Mouse (Mus musculus) stomach, embryonic 15.5 days (tissue): ENCODE data around the gene Mbd4. TPM values are rescaled to one million over a fixed set of nuclear protein-coding genes. Genes with fewer than 3 reads are reported as not detected.
A peak's percentile ranks its signal among the peaks of the same experiment; 100 is the strongest.

ENCODE experiments used
- ATAC-seq: fragments of 200-750 bp; cut with Nextera tagmentation; 2 replicates; pipeline ENCODE4 v1.8.0; 2017; ENCODE audit warnings: low read depth, moderate number of reproducible peaks, moderate TSS enrichment; ENCODE audit not compliant: insufficient read depth, low FRiP score
- H3K27ac ChIP-seq: fragments of 300-500 bp; sonication (generic); 2 replicates; pipeline ENCODE4 v1.5.1; 2015; ENCODE audit warnings: mild to moderate bottlenecking, inconsistent platforms
- H3K27me3 ChIP-seq: fragments of 300-500 bp; sonication (generic); replicated peaks from 2 replicates; pipeline ENCODE4 v1.6.1; 2015; ENCODE audit warnings: inconsistent platforms
- H3K36me3 ChIP-seq: fragments of 300-500 bp; sonication (generic); 2 replicates; pipeline ENCODE4 v1.6.1; 2015; ENCODE audit warnings: inconsistent platforms
- H3K4me1 ChIP-seq: fragments of 300-500 bp; sonication (generic); 2 replicates; pipeline ENCODE4 v1.6.1; 2015; ENCODE audit warnings: inconsistent platforms
- H3K4me2 ChIP-seq: fragments of 300-500 bp; sonication (generic); 2 replicates; pipeline ENCODE4 v1.6.1; 2015; ENCODE audit warnings: mild to moderate bottlenecking, inconsistent platforms
- H3K4me3 ChIP-seq: fragments of 300-500 bp; sonication (generic); replicated peaks from 2 replicates; pipeline ENCODE4 v1.5.1; 2015; ENCODE audit warnings: inconsistent platforms
- H3K9ac ChIP-seq: fragments of 300-500 bp; sonication (generic); 2 replicates; pipeline ENCODE4 v1.6.1; 2015; ENCODE audit warnings: inconsistent platforms
- H3K9me3 ChIP-seq: fragments of 300-500 bp; sonication (generic); 2 replicates; pipeline ENCODE4 v1.6.1; 2016; ENCODE audit warnings: inconsistent platforms
- WGBS: fragments of 180-500 bp; shearing (Covaris S2); methylation state at CpG from one replicate; pipeline ENCODE4 v1.1.7; 2015; 5-methylcytosine and 5-hydroxymethylcytosine counted together
- polyA plus RNA-seq: library from polyadenylated mRNA; unstranded; fragments of >200 nt; fragmentation: Nextera tagmentation; extraction: Ambion mirVana; gene quantifications from 2 replicates; pipeline ENCODE4 v1.2.1, GENCODE M21; 2015

The Mbd4 gene
- polyA plus RNA-seq: 15.4 and 19.4 TPM in 2 replicates

- H3K9me3 ChIP-seq: no peaks in the 10 kb centered on the region
- peak; percentile 98 for ATAC-seq
- H3K27ac ChIP-seq: peak within 1 kb of the TSS; percentile 90
- H3K4me3 ChIP-seq: peak within 1 kb of the TSS; percentile 67
- H3K4me2 ChIP-seq: peak within 1 kb of the TSS; percentile 71
- H3K36me3 ChIP-seq: peaks cover 6% of the 10 kb centered on the region; the same call in 1 of the 2 replicates
- WGBS: under 1% methylated on average over 51 of the region's 51 CpGs
- H3K9ac ChIP-seq: peak within 1 kb of the TSS; percentile 53
- H3K27me3 ChIP-seq: no peaks in the 10 kb centered on the region
- H3K4me1 ChIP-seq: peaks cover 12% of the 10 kb centered on the region; the same call in 1 of the 2 replicates
Observed at GRCm38 (mm10) chr6:115853091-115853813, at the start of gene Mbd4, which contains the start of gene Ift122. Gene Mbd4, minus strand, starts transcription at chr6:115853371. Gene Ift122, plus strand, starts transcription at chr6:115853470.

GRCm38 (mm10) chr6:115902545-115902944 is 49.4 kb upstream of the Mbd4 start:
- ATAC-seq: no peak
- no peak overlapping the region for H3K9ac ChIP-seq
- H3K4me2 ChIP-seq: no peak overlapping the region
- peaks cover 9% of the 10 kb centered on the region; the same call in 1 of the 2 replicates for H3K36me3 ChIP-seq
- WGBS: 76% methylated on average over 3 of the region's 3 CpGs
- no peak overlapping the region for H3K4me3 ChIP-seq
- H3K27ac ChIP-seq: no peak overlapping the region
- H3K4me1 ChIP-seq: 0 out of 2 replicates have a peak, but pooled peaks cover 5% of the 10 kb centered on the region
- no peaks in the 10 kb centered on the region for H3K27me3 ChIP-seq
- no peaks in the 10 kb centered on the region for H3K9me3 ChIP-seq

GRCm38 (mm10) chr6:115901489-115901931 is 48.3 kb upstream of the Mbd4 start:
- Histone ChIP-seq H3K36me3 (peaks cover 6% of the 10 kb centered on the region; the same call in 1 of the 2 replicates), H3K4me2 (no peak overlapping the region), H3K9ac (no peak overlapping the region; the same call in 1 of the 2 replicates), H3K27me3 (no peaks in the 10 kb centered on the region), H3K4me1 (0 out of 2 replicates have a peak, but pooled peaks cover 5% of the 10 kb centered on the region), H3K27ac (peak overlapping the region; percentile 31; the same call in 1 of the 2 replicates), H3K9me3 (no peaks in the 10 kb centered on the region), H3K4me3 (no peak overlapping the region)
- 77% methylated on average over 8 of the region's 8 CpGs for WGBS
- ATAC-seq: no peak

- peak; percentile 56; the same call in 1 of the 2 replicates for ATAC-seq
- H3K9ac ChIP-seq: no peak overlapping the region; the same call in 1 of the 2 replicates
- H3K36me3 ChIP-seq: 0 out of 2 replicates have a peak, but pooled peaks cover 3% of the 10 kb centered on the region
- no peak overlapping the region for H3K4me3 ChIP-seq
- no peaks in the 10 kb centered on the region for H3K27me3 ChIP-seq
- H3K4me2 ChIP-seq: no peak overlapping the region
- H3K27ac ChIP-seq: peak overlapping the region; percentile 31; the same call in 1 of the 2 replicates
- 0 out of 2 replicates have a peak, but pooled peaks cover 5% of the 10 kb centered on the region for H3K4me1 ChIP-seq
- H3K9me3 ChIP-seq: no peaks in the 10 kb centered on the region
- 16% methylated on average over 3 of the region's 3 CpGs for WGBS
Observed at GRCm38 (mm10) chr6:115901062-115901461, 47.9 kb upstream of the Mbd4 start.

- Histone ChIP-seq H3K4me1 (0 out of 2 replicates have a peak, but pooled peaks cover 5% of the 10 kb centered on the region), H3K9me3 (no peaks in the 10 kb centered on the region), H3K27ac (no peak overlapping the region), H3K4me2 (no peak overlapping the region), H3K4me3 (no peak overlapping the region), H3K36me3 (peaks cover 4% of the 10 kb centered on the region; the same call in 1 of the 2 replicates), H3K9ac (no peak overlapping the region), H3K27me3 (no peaks in the 10 kb centered on the region)
- no peak for ATAC-seq
- 82% methylated on average over 7 of the region's 7 CpGs for WGBS
Observed at GRCm38 (mm10) chr6:115897926-115898520, 44.9 kb upstream of the Mbd4 start.

GRCm38 (mm10) chr6:115897117-115897516 is 43.9 kb upstream of the Mbd4 start:
- H3K4me2 ChIP-seq: no peak overlapping the region
- H3K4me1 ChIP-seq: 0 out of 2 replicates have a peak, but pooled peaks cover 5% of the 10 kb centered on the region
- no peak overlapping the region for H3K4me3 ChIP-seq
- peaks cover 4% of the 10 kb centered on the region for H3K36me3 ChIP-seq
- H3K27ac ChIP-seq: no peak overlapping the region
- H3K27me3 ChIP-seq: no peaks in the 10 kb centered on the region
- H3K9ac ChIP-seq: no peak overlapping the region
- no peak for ATAC-seq
- H3K9me3 ChIP-seq: no peaks in the 10 kb centered on the region
- WGBS: 69% methylated on average over 4 of the region's 4 CpGs

- Histone ChIP-seq H3K4me1 (peaks cover 8% of the 10 kb centered on the region), H3K36me3 (peaks cover 4% of the 10 kb centered on the region), H3K9ac (no peak overlapping the region), H3K27me3 (no peaks in the 10 kb centered on the region), H3K9me3 (no peaks in the 10 kb centered on the region), H3K4me2 (no peak overlapping the region), H3K27ac (no peak overlapping the region), H3K4me3 (no peak overlapping the region)
- 63% methylated on average over 1 of the region's 1 CpGs for WGBS
- no peak for ATAC-seq
Observed at GRCm38 (mm10) chr6:115896346-115896745, 43.2 kb upstream of the Mbd4 start.

GRCm38 (mm10) chr6:115892363-115892762 is 39.2 kb upstream of the Mbd4 start:
- Histone ChIP-seq H3K4me3 (no peak overlapping the region), H3K9me3 (no peaks in the 10 kb centered on the region), H3K9ac (no peak overlapping the region), H3K27ac (peak overlapping the region; percentile 76; the same call in 1 of the 2 replicates), H3K4me2 (no peak overlapping the region), H3K27me3 (no peaks in the 10 kb centered on the region), H3K36me3 (peaks cover 11% of the 10 kb centered on the region), H3K4me1 (peaks cover 16% of the 10 kb centered on the region)
- ATAC-seq: no peak
- 76% methylated on average over 3 of the region's 3 CpGs for WGBS

GRCm38 (mm10) chr6:115891497-115892061 is 38.4 kb upstream of the Mbd4 start:
- Histone ChIP-seq H3K27ac (peak overlapping the region; percentile 76), H3K4me2 (no peak overlapping the region), H3K4me1 (peaks cover 17% of the 10 kb centered on the region), H3K9me3 (no peaks in the 10 kb centered on the region), H3K36me3 (peaks cover 11% of the 10 kb centered on the region), H3K27me3 (no peaks in the 10 kb centered on the region), H3K4me3 (no peak overlapping the region), H3K9ac (no peak overlapping the region)
- 35% methylated on average over 8 of the region's 8 CpGs for WGBS
- no peak; the same call in 1 of the 2 replicates for ATAC-seq

- peaks cover 19% of the 10 kb centered on the region for H3K4me1 ChIP-seq
- no peak overlapping the region for H3K4me3 ChIP-seq
- peak overlapping the region; percentile 61 for H3K27ac ChIP-seq
- no peak for ATAC-seq
- H3K27me3 ChIP-seq: no peaks in the 10 kb centered on the region
- H3K9ac ChIP-seq: no peak overlapping the region
- H3K36me3 ChIP-seq: peaks cover 11% of the 10 kb centered on the region
- no peak overlapping the region for H3K4me2 ChIP-seq
- no peaks in the 10 kb centered on the region for H3K9me3 ChIP-seq
- WGBS: 48% methylated on average over 6 of the region's 6 CpGs
Observed at GRCm38 (mm10) chr6:115891061-115891460, 37.9 kb upstream of the Mbd4 start.

GRCm38 (mm10) chr6:115890601-115891000 is 37.4 kb upstream of the Mbd4 start:
- Histone ChIP-seq H3K4me3 (no peak overlapping the region), H3K27ac (peak overlapping the region; percentile 61), H3K9me3 (no peaks in the 10 kb centered on the region), H3K4me1 (peaks cover 19% of the 10 kb centered on the region), H3K27me3 (no peaks in the 10 kb centered on the region), H3K36me3 (peaks cover 11% of the 10 kb centered on the region), H3K4me2 (no peak overlapping the region), H3K9ac (no peak overlapping the region)
- no peak for ATAC-seq
- 73% methylated on average over 8 of the region's 8 CpGs for WGBS
